Mouse (Mus musculus) thymus, adult 2 months (tissue): Measurements from ENCODE around the gene Pitpnm3. TPM values are rescaled to one million over a fixed set of nuclear protein-coding genes. Genes with fewer than 3 reads are reported as not detected.
A peak's percentile ranks its signal among the peaks of the same experiment; 100 is the strongest.

Experiments used
- DNase-seq: peaks from one replicate; pipeline ENCODE4 v3.0.0; 2021
- H3K27ac ChIP-seq: fragments of 200-500 bp; 2 replicates; pipeline ENCODE4 v1.5.1; 2012; ENCODE audit warnings: low read length, control low read depth; ENCODE audit not compliant: control insufficient read depth, insufficient read depth
- H3K27me3 ChIP-seq: fragments of 200-500 bp; 2 replicates; pipeline ENCODE4 v1.6.1; 2012; ENCODE audit warnings: mild to moderate bottlenecking, low read length, moderate library complexity, mixed read lengths; ENCODE audit not compliant: control insufficient read depth, insufficient read depth
- H3K36me3 ChIP-seq: fragments of 200-500 bp; 2 replicates; pipeline ENCODE4 v1.6.1; 2012; ENCODE audit warnings: mild to moderate bottlenecking, low read length, moderate library complexity; ENCODE audit not compliant: control insufficient read depth, insufficient read depth
- H3K4me1 ChIP-seq: fragments of 200-500 bp; replicated peaks from 2 replicates; pipeline ENCODE4 v1.6.1; 2012; ENCODE audit warnings: low read length; ENCODE audit not compliant: control insufficient read depth, insufficient read depth
- H3K4me3 ChIP-seq: fragments of 200-500 bp; 2 replicates; pipeline ENCODE4 v1.5.1; 2012; ENCODE audit warnings: mild to moderate bottlenecking, low read length, control low read depth, moderate library complexity; ENCODE audit not compliant: control insufficient read depth, insufficient read depth
- CTCF ChIP-seq: fragments of 200-500 bp; IDR thresholded peaks from 2 replicates; pipeline ENCODE4 v1.5.1; 2012; ENCODE audit warnings: mild to moderate bottlenecking, control low read depth, low read length, moderate library complexity, borderline replicate concordance; ENCODE audit not compliant: control insufficient read depth, poor library complexity, insufficient read depth; ENCODE audit errors: extremely low read depth
- POLR2A ChIP-seq: fragments of 200-500 bp; IDR thresholded peaks from 2 replicates; pipeline ENCODE4 v1.6.1; 2012; ENCODE audit warnings: mild to moderate bottlenecking, low read length, control low read depth, moderate library complexity; ENCODE audit not compliant: control insufficient read depth, poor library complexity, insufficient read depth; ENCODE audit errors: extremely low read depth
- WGBS: fragments of 180-500 bp; shearing (Covaris S2); methylation state at CpG from one replicate; pipeline ENCODE4 v1.1.7; 2018; 5-methylcytosine and 5-hydroxymethylcytosine counted together
- polyA plus RNA-seq: library from polyadenylated mRNA; depleted of rRNA; stranded (reverse); fragments of >200 nt; gene quantifications from 2 replicates; pipeline ENCODE4 v1.2.3, GENCODE M21; 2012

The Pitpnm3 gene
- polyA plus RNA-seq, 1 experiment: 1.1 TPM

DNA sequence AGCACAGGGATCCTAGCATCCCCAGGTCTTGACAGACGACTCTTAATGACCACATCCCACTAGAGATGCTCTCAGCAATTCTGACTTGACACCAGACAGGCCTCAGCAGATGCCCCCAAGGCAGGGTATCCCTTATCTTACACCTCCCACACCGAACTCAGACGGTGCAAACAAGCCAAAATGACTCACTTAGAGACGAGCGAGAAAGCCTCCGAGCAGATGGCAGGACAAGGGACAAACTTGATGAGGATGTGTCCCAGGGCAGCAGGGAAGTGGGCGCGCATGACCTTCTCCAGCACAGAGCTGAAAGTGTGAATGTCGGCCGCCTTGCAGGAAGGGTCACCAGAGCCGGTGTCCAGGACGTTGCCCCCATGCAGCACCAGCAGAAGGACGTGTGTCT is 61.3 kb downstream of the Pitpnm3 start:
- 88% methylated on average over 13 of the region's 13 CpGs for WGBS
- no peaks in the 10 kb centered on the region for H3K36me3 ChIP-seq
- H3K4me1 ChIP-seq: no peaks in the 10 kb centered on the region
- no peak overlapping the region for H3K27ac ChIP-seq
- DNase-seq: no peak
- no peak overlapping the region for H3K4me3 ChIP-seq
- no peaks in the 10 kb centered on the region for H3K27me3 ChIP-seq
- TF ChIP-seq CTCF (no peak), POLR2A (no peak)

DNA sequence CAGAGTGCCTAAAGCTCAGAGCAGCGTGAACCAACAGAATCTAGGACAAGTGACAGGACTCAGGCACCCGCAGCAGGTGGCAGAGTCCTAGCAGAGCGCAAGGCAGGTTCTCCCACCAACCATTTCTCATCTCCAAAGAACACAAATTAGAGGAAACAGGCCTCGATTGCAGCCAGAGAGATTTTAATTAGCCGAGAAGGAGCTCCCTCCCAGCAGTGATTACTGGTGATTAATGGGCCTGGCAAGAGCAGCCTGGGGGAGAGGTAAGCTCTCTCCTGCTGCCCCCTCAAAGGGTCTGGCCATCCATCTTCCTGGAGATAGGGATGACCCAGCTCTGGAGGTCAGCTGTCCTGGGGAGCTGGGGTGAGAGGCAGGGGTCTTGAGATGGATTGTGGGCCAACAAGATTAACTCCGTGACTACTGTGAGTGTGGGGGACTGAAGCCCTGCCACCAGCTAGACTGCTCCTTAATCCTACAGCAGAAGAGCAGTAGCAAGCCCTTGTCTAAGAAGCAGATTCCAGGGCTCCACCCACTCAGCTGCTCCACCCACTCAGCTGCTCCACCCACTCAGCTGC is 63.2 kb downstream of the Pitpnm3 start:
- Histone ChIP-seq H3K27ac (no peak overlapping the region), H3K4me3 (no peak overlapping the region), H3K36me3 (no peaks in the 10 kb centered on the region), H3K27me3 (no peaks in the 10 kb centered on the region), H3K4me1 (no peaks in the 10 kb centered on the region)
- 75% methylated on average over 6 of the region's 6 CpGs for WGBS
- no peak for DNase-seq
- TF ChIP-seq POLR2A: no peak
- no peak for TF ChIP-seq CTCF

DNA sequence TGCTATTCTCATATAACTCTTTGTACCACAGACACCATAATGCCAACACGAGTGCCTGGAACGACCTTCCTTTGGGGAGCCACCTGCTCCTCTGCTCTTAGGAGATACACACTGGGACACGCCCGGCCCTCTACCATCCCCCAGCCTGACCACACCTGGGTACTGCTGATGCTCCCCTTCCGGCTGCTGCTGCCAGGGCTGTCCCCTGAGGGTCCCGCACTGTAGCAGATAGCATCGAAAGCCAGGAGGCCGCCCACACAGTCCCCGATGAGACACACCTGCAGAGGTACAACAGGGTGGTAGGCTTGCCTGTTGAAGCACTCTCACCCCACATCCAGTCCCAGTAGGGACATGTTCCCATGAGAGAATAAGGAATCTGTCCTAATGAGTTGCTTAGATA is 64.8 kb downstream of the Pitpnm3 start:
- 89% methylated on average over 9 of the region's 9 CpGs for WGBS
- Histone ChIP-seq H3K27me3 (no peaks in the 10 kb centered on the region), H3K27ac (no peak overlapping the region)

DNA sequence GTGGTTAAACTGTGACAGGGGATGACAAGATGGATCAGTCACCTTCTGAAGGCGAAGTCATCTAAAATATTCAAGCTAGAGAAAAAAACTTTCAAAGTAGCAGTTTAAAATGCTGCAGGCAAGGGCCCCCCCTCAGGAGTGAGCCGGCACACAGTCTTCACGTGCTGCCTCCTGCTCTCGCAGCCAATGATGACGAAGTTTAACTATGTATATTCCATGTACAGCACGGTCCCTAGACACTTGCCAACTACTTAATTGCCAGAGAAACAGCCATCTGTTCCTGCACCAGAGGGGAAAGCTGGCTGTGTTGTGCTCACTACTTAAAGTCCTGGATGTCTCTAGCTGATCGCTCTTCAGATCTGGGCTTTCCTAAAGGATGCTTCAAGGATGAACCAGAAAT is 67.6 kb downstream of the Pitpnm3 start:
- no peaks in the 10 kb centered on the region for H3K4me1 ChIP-seq
- 88% methylated on average over 7 of the region's 7 CpGs for WGBS
- no peak overlapping the region for H3K4me3 ChIP-seq
- H3K36me3 ChIP-seq: no peaks in the 10 kb centered on the region
- TF ChIP-seq CTCF: no peak
- TF ChIP-seq POLR2A: no peak
- H3K27me3 ChIP-seq: no peaks in the 10 kb centered on the region
- DNase-seq: no peak
- H3K27ac ChIP-seq: no peak overlapping the region

More for the DNA sequence above, 64.8 kb downstream of the Pitpnm3 start:
- Histone ChIP-seq H3K36me3 (no peaks in the 10 kb centered on the region), H3K4me1 (no peaks in the 10 kb centered on the region), H3K4me3 (no peak overlapping the region)
- no peak for DNase-seq
- no peak for TF ChIP-seq POLR2A
- no peak for TF ChIP-seq CTCF

DNA sequence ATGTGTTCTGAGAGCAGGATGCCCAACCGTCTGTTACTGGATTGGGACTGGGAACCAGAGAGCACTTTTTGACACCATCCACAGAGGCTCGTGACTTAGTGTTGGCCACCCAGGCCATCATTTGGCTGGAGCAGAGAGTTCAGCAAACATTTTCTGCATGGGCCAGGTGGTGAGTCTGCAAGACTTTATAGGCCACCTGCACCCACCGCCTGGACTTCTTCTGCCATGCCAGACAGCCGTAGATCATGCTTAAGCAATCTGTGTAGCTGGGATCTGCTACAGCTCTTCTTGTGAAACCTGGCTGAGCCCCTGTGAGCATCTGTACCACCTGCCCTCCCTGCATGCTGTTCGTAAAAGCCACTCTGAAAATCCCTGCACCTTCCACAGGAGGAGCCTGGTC is 68.3 kb downstream of the Pitpnm3 start:
- DNase-seq: no peak
- Histone ChIP-seq H3K36me3 (no peaks in the 10 kb centered on the region), H3K4me1 (no peaks in the 10 kb centered on the region), H3K27me3 (no peaks in the 10 kb centered on the region), H3K4me3 (no peak overlapping the region), H3K27ac (no peak overlapping the region)
- 93% methylated on average over 5 of the region's 5 CpGs for WGBS
- no peak for TF ChIP-seq POLR2A
- no peak for TF ChIP-seq CTCF

DNA sequence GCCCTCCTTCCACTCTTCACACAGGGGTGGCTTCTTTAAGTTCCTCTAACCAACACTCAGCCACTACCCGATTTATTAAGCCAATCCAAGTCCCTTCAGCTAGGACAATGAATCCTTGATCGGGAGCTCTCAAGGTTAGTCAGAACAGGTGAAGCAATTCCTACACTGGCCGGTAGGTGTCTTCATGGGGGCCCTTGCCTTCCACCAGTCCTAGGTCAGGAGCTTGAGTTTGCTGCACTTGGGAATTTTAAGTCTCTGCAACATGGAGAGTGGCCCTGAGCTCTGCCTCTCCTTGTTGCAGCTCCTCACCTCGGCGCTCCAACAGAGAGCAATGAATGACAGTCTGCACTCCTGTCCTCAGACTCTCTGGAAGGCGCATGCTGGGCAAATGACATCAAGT is 69.2 kb downstream of the Pitpnm3 start:
- no peak for TF ChIP-seq POLR2A
- peak; percentile 39; the same call in 1 of the 2 replicates for TF ChIP-seq CTCF
- Histone ChIP-seq H3K4me3 (no peak overlapping the region), H3K4me1 (no peaks in the 10 kb centered on the region), H3K27me3 (no peaks in the 10 kb centered on the region), H3K27ac (no peak overlapping the region), H3K36me3 (no peaks in the 10 kb centered on the region)
- WGBS: 42% methylated on average over 6 of the region's 6 CpGs
- peak; percentile 29 for DNase-seq

DNA sequence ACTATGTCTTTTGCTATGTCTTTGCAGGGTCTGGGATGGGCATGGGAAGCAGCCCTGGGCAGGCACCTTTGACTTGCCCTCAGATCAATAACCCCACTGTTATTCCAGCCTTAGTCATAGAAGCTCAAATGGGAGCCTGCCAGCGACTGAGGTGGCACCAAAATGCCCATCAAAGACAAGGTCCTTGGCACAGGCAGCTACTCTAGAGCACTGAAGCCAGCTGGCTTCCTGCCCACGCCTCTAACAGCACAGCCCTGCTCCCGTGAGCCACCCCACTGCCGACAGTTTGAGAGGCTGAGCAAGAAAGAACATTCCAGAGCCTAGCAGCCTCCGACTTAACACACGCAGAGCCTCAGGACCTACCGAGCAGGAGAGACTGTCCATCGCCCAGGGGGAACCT is 70.5 kb downstream of the Pitpnm3 start:
- 80% methylated on average over 8 of the region's 8 CpGs for WGBS
- H3K36me3 ChIP-seq: no peaks in the 10 kb centered on the region
- no peak overlapping the region for H3K4me3 ChIP-seq
- H3K27me3 ChIP-seq: no peaks in the 10 kb centered on the region
- H3K27ac ChIP-seq: no peak overlapping the region
- DNase-seq: no peak
- H3K4me1 ChIP-seq: no peaks in the 10 kb centered on the region
- TF ChIP-seq CTCF (no peak), POLR2A (no peak)
